Mouse (Mus musculus) embryonic fibroblast, embryonic 13.5 days (primary cell): ENCODE results near the gene Cdkn1c.

Experiments used
- CTCF ChIP-seq: IDR thresholded peaks from 2 replicates; pipeline ENCODE4 v1.5.1; 2011; ENCODE audit warnings: mild to moderate bottlenecking, control low read depth, low read length, moderate library complexity, borderline replicate concordance; ENCODE audit not compliant: insufficient read depth
- POLR2A ChIP-seq: IDR thresholded peaks from 2 replicates; pipeline ENCODE4 v1.6.1; 2011; ENCODE audit warnings: low read depth, mild to moderate bottlenecking, control low read depth, low read length, moderate library complexity

- TF ChIP-seq CTCF: peak; percentile 38; the same call in 1 of the 2 replicates
- no peak for TF ChIP-seq POLR2A
Observed at GRCm38 (mm10) chr7:143480498-143480897, 19.6 kb upstream of the Cdkn1c start.
